Mouse (Mus musculus): ENCODE data around the gene Depdc5. TPM values are rescaled to one million over a fixed set of nuclear protein-coding genes. Genes with fewer than 3 reads are reported as not detected.
A peak's percentile ranks its signal among the peaks of the same experiment; 100 is the strongest.
"Not testable (repeated sequence)": the region's sequence is repeated elsewhere in the genome, so short reads cannot be mapped to it uniquely, and the experiment has no call there.

Depdc5 gene
- total RNA-seq, 2 experiments from 2014 or later, result 67.7 to 69.6 TPM

DNA sequence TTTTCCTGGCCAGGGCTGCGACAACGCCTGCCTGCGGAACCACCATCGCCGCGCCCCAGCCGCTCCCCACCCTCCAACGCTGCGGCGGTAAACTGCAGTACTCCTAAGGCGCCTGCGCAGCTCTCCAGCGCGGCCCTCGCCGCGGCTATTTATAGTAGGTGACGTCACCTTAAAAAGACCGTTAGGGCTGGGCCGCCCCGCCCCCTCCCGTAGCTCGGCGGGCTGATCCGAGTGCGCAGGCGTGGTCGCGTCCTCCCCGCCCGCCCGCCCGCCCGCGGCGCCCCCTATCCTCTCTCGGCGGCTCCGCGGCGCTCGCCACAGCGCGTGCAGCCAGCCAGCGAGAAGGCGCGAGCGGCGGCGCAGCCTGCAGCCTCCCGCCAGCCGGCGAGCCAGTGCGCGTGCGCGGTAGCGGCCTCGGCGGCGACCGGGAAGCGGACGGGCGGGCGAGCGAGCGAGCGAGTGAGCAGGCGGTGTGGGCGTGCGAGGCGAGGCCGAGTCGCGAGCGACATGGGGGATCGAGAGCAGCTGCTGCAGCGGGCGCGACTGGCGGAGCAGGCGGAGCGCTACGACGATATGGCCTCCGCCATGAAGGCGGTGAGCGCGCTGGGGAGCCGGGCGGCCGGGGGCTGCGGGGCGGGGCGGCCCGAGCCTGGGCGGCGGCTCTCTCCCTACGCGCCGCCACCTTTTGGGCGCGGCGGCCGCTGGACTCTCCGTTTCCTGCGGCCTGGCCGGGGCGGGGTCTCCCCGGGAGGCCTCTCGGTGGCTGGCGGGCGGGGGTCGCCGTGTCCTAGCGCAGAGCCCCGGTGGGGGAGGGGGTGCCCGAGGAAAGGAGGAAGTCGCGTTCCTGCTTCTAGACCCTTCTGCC is 155.3 kb downstream of the Depdc5 start, which contains the start of gene Ywhah:
Gene Ywhah (plus strand): TSS at position 256 of the 865 bp plus-strand sequence.
- TF ChIP-seq CTCF (IDR thresholded peaks at IDR 0.05), result peak; percentile 68
- peak; percentile 97 to 98 for DNase-seq (ENCODE audit: extremely low spot score in 1 of 2, low spot score in 2 of 2)
- peak within 1 kb of the TSS; percentile 66 for H3K4me3 ChIP-seq
- peak within 1 kb of the TSS; percentile 100 for H3K27ac ChIP-seq
- intact Hi-C loops (cut with DNase I), result loop anchor here (1.0 to 2.0 kb wide), 2 partner anchors 28 to 68 kb away; no protein-coding TSS in a partner anchor

DNA sequence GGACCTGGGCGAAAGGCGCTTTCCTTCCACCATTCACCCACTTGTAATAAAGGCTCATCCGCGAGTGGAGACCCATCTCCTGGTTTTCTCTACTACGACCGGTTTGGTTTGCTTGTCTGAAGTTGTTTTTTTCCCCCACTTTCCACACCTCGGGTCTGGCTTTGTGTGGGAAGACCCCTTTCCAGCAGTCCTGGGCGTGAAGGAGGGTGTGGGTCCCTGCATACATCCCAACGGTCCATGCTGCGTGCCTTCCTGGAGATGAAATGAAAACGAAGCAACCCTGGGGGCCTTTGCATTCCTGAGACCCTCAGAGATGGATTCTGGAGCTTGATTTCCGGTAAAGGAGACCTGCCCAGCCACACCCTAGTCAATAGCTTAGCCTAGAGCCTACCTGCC is 155.9 kb downstream of the Depdc5 start:
- intact Hi-C loops (cut with DNase I), result loop anchor here (2.0 kb wide), 1 partner anchor 69 kb away; no protein-coding TSS in a partner anchor
- TF ChIP-seq CTCF (IDR thresholded peaks at IDR 0.05), result no peak
- H3K4me3 ChIP-seq, result peak overlapping the region; percentile 66
- no peak for DNase-seq (ENCODE audit: extremely low spot score in 1 of 2, low spot score in 2 of 2)
- H3K27ac ChIP-seq, result peak overlapping the region; percentile 99

GRCm38 (mm10) chr5:33021622-33022021 is 158.1 kb downstream of the Depdc5 start:
- intact Hi-C loops (cut with DNase I), result loop anchor here (5.0 kb wide), 1 partner anchor 94 kb away; no protein-coding TSS in a partner anchor
- DNase-seq (ENCODE audit: extremely low spot score in 1 of 2, low spot score in 2 of 2), result no peak
- peak overlapping the region; percentile 66 for H3K4me3 ChIP-seq
- H3K27ac ChIP-seq, result peak overlapping the region; percentile 99
- peak; percentile 62 for TF ChIP-seq CTCF (IDR thresholded peaks at IDR 0.05)

DNA sequence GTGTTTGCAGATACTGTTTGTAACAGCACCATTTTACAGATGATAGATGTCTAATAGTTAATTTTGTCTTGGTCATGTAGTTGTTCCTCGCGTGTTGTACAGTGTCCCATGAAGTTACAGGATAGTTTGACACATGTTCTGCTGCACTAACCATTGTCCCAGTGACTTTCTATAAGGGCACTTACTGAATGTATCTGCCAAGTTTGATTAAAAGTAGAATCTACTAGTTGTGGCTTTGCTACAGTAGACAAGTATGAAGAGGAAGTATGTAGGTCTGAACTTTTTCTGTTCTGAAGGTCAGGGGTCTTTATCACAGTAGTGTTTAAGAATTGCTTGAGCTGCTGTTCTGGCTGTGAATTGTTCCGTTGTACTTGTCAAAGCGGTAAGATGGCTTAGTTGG is 159.8 kb downstream of the Depdc5 start:
- Histone ChIP-seq H3K4me3 (peak overlapping the region; percentile 66), H3K27ac (peak overlapping the region; percentile 34; the same call in 1 of the 2 replicates)
- no peak for TF ChIP-seq CTCF (IDR thresholded peaks at IDR 0.05)
- DNase-seq (ENCODE audit: extremely low spot score in 1 of 2, low spot score in 2 of 2), result no peak
- intact Hi-C loops (cut with DNase I), result loop anchor here (5.0 kb wide), 1 partner anchor 96 kb away; no protein-coding TSS in a partner anchor

DNA sequence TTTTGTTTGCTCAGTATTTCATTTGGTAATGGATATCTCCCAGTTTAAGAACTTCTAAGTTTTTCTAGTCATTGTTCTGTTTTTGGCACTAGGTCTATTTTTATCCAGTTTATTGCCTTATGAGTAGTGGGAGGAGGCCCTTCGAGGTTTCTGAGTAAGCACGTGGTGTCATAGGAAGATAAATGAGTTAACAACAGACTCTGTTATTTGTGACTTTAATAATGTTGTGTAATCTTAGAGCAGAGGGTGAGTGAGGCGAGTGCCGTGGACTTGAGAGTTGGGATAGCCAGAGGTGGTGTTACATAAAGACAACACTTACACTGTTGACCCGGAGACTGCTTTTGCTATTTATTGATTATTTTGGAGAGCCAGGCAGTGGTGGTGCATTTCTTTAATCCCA is 161.0 kb downstream of the Depdc5 start:
- no peak for TF ChIP-seq CTCF (IDR thresholded peaks at IDR 0.05)
- H3K27ac ChIP-seq, result no peak overlapping the region
- DNase-seq (ENCODE audit: extremely low spot score in 1 of 2, low spot score in 2 of 2), result no peak
- intact Hi-C loops (cut with DNase I), result loop anchor here (5.0 kb wide), 1 partner anchor 97 kb away; no protein-coding TSS in a partner anchor
- peak overlapping the region; percentile 66; the same call in 1 of the 2 replicates for H3K4me3 ChIP-seq

GRCm38 (mm10) chr5:33028656-33029055 is 165.2 kb downstream of the Depdc5 start:
- intact Hi-C loops (cut with DNase I), result no loop called here
- H3K27ac ChIP-seq, result no peak overlapping the region
- no peak for TF ChIP-seq CTCF (IDR thresholded peaks at IDR 0.05)
- H3K4me3 ChIP-seq, result no peak overlapping the region
- no peak for DNase-seq (ENCODE audit: extremely low spot score in 1 of 2, low spot score in 2 of 2)

DNA sequence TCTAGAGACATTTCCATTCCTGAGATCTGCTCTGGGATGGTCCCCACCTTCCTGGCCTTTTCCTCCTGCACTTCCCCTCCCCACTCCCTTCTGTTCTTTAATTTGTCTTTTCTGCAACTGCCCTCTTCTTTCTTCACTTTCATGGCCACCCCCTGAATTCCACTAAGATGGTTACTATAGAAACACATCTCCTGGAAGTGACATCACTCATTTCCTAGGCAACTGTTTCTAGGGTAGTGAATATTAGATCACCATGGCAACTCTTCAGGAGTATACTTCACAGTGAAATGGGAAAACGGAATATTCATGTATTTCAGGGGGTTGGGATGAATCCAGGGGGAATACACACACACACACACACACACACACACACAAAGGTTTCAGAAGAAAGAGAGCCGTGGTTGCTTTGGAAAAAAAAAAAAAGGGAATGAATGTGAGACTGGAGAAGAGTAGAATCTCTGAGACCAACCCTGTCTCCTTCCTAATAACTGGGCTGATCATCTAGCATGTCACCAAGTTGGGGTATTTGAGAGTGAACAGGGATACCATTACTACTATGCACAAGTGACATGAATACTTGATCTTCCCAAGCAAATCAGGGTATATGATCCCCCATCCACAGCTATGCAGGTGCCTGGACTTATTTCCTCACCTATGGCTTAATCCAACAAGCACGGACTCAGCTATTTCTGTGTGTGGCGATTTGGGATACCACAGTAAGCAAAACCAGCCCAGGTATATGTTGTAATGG is 167.1 kb downstream of the Depdc5 start:
- no peak for DNase-seq (ENCODE audit: extremely low spot score in 1 of 2, low spot score in 2 of 2)
- intact Hi-C loops (cut with DNase I), result loop anchor here (5.0 to 10.0 kb wide), 3 partner anchors 98 to 286 kb away; partner anchors contain the start of gene Depdc5
- Histone ChIP-seq H3K4me3 (no peak overlapping the region), H3K27ac (peak overlapping the region; percentile 46; the same call in 1 of the 2 replicates)
- TF ChIP-seq CTCF (IDR thresholded peaks at IDR 0.05), result no peak

- no peak overlapping the region for H3K4me3 ChIP-seq
- no peak; the same call in 1 of the 2 replicates for TF ChIP-seq CTCF (IDR thresholded peaks at IDR 0.05)
- peak overlapping the region; percentile 40 for H3K27ac ChIP-seq
- intact Hi-C loops (cut with DNase I), result loop anchor here (2.0 to 10.0 kb wide), 4 partner anchors 100 to 287 kb away; partner anchors contain the start of gene Depdc5
- no peak for DNase-seq (ENCODE audit: extremely low spot score in 1 of 2, low spot score in 2 of 2)
These were observed 168.7 kb downstream of the Depdc5 start for GRCm38 (mm10) chr5:33032036-33032773.

DNA sequence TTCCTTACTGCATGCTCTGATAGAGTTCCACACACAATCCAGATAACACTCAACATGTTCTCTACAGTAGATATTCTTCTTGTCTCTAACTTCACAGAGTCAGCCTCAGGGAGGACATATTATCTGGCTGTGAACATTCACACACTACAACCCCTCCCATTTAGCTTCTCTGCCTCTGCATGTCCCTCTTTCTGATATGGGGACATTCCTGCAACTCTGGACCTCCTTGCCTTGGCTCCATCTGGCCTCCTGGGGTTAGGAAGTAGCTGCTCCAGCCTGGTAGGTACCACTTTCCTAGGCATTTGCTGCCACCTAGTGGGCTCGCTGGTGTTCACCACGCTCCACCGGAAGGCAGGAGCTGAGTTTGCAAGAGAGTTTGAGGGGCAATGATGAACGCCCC is 169.6 kb downstream of the Depdc5 start:
- peak; percentile 75 to 81 for DNase-seq (ENCODE audit: extremely low spot score in 1 of 2, low spot score in 2 of 2)
- intact Hi-C loops (cut with DNase I), result loop anchor here (2.0 to 10.0 kb wide), 4 partner anchors 101 to 288 kb away; partner anchors contain the start of gene Depdc5
- Histone ChIP-seq H3K27ac (no peak overlapping the region), H3K4me3 (no peak overlapping the region)
- peak; percentile 86 for TF ChIP-seq CTCF (IDR thresholded peaks at IDR 0.05)

DNA sequence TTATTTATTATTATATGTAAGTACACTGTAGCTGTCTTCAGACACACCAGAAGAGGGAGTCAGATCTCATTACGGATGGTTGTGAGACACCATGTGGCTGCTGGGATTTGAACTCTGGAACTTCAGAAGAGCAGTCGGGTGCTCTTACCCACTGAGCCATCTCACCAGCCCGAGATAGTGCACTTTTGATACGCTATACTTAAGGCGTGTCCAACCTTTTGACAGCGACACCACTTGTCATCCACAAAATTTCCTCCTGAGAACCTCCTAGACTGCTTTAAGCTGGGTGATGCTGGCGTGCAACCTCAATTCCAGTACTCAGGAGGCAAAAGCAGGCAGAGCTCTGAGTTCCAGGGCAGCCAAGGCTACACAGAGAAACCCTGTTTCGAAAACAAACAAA is 170.1 kb downstream of the Depdc5 start:
- intact Hi-C loops (cut with DNase I), result loop anchor here (2.0 to 10.0 kb wide), 4 partner anchors 101 to 289 kb away; partner anchors contain the start of gene Depdc5
- H3K4me3 ChIP-seq; H3K27ac ChIP-seq; DNase-seq (ENCODE audit: extremely low spot score in 1 of 2, low spot score in 2 of 2): not testable (repeated sequence)

- Histone ChIP-seq H3K4me3 (no peak overlapping the region), H3K27ac (no peak overlapping the region)
- no peak for DNase-seq (ENCODE audit: extremely low spot score in 1 of 2, low spot score in 2 of 2)
- peak; percentile 18; the same call in 1 of the 2 replicates for TF ChIP-seq CTCF (IDR thresholded peaks at IDR 0.05)
- intact Hi-C loops (cut with DNase I), result loop anchor here (5.0 to 10.0 kb wide), 3 partner anchors 102 to 289 kb away; partner anchors contain the start of gene Depdc5
These were observed 170.6 kb downstream of the Depdc5 start for GRCm38 (mm10) chr5:33034100-33034499.
